Mouse (Mus musculus): ENCODE data around the gene Npas2. TPM values are rescaled to one million over a fixed set of nuclear protein-coding genes. Genes with fewer than 3 reads are reported as not detected.

Npas2 gene
- polyA plus RNA-seq, 1 experiment from 2014 or later, result 0.54 TPM

GRCm38 (mm10) chr1:39298294-39298693 is 104.8 kb downstream of the Npas2 start:
- Histone ChIP-seq H3K27me3 (no peaks in the 10 kb centered on the region), H3K9ac (no peak overlapping the region), H3K27ac (replicated peaks) (no peak overlapping the region), H3K4me3 (no peak overlapping the region), H3K4me1 (replicated peaks) (no peaks in the 10 kb centered on the region), H3K4me2 (no peak overlapping the region), H3K36me3 (no peaks in the 10 kb centered on the region), H3K9me3 (no peaks in the 10 kb centered on the region)
- ATAC-seq (ENCODE audit: low read depth), result no peak
- WGBS, result 96% methylated on average over 9 of the region's 9 CpGs

- no peak for ATAC-seq (ENCODE audit: low read depth)
- Histone ChIP-seq H3K27me3 (no peaks in the 10 kb centered on the region), H3K9me3 (no peaks in the 10 kb centered on the region), H3K36me3 (no peaks in the 10 kb centered on the region), H3K4me1 (replicated peaks) (no peaks in the 10 kb centered on the region), H3K4me3 (no peak overlapping the region), H3K4me2 (no peak overlapping the region), H3K9ac (no peak overlapping the region), H3K27ac (replicated peaks) (no peak overlapping the region)
- WGBS, result 90% methylated on average over 9 of the region's 9 CpGs
These were observed 106.7 kb downstream of the Npas2 start for GRCm38 (mm10) chr1:39300243-39300642.

- Histone ChIP-seq H3K36me3 (no peaks in the 10 kb centered on the region), H3K4me3 (no peak overlapping the region), H3K4me2 (no peak overlapping the region), H3K9me3 (no peaks in the 10 kb centered on the region), H3K4me1 (replicated peaks) (no peaks in the 10 kb centered on the region), H3K27me3 (no peaks in the 10 kb centered on the region), H3K27ac (replicated peaks) (no peak overlapping the region), H3K9ac (no peak overlapping the region)
- 89% methylated on average over 6 of the region's 6 CpGs for WGBS
- no peak for ATAC-seq (ENCODE audit: low read depth)
These were observed 107.1 kb downstream of the Npas2 start for GRCm38 (mm10) chr1:39300676-39301075.

- H3K9ac ChIP-seq, result no peak overlapping the region
- no peak overlapping the region for H3K4me2 ChIP-seq
- H3K36me3 ChIP-seq, result no peaks in the 10 kb centered on the region
- H3K9me3 ChIP-seq, result no peaks in the 10 kb centered on the region
- no peaks in the 10 kb centered on the region for H3K27me3 ChIP-seq
- H3K27ac ChIP-seq (replicated peaks), result no peak overlapping the region
- ATAC-seq (ENCODE audit: low read depth), result no peak
- no peak overlapping the region for H3K4me3 ChIP-seq
- 92% methylated on average over 7 of the region's 7 CpGs for WGBS
- H3K4me1 ChIP-seq (replicated peaks), result no peaks in the 10 kb centered on the region
These were observed 108.7 kb downstream of the Npas2 start for GRCm38 (mm10) chr1:39302246-39302645.

- 80% methylated on average over 4 of the region's 4 CpGs for WGBS
- Histone ChIP-seq H3K36me3 (no peaks in the 10 kb centered on the region), H3K9ac (no peak overlapping the region), H3K27ac (replicated peaks) (no peak overlapping the region), H3K9me3 (no peaks in the 10 kb centered on the region), H3K4me1 (replicated peaks) (no peaks in the 10 kb centered on the region), H3K4me3 (no peak overlapping the region), H3K4me2 (no peak overlapping the region), H3K27me3 (no peaks in the 10 kb centered on the region)
- no peak for ATAC-seq (ENCODE audit: low read depth)
These were observed 109.6 kb downstream of the Npas2 start for GRCm38 (mm10) chr1:39303054-39303649.

- Histone ChIP-seq H3K4me3 (no peak overlapping the region), H3K27me3 (no peaks in the 10 kb centered on the region), H3K9me3 (no peaks in the 10 kb centered on the region), H3K4me1 (replicated peaks) (peaks cover 4% of the 10 kb centered on the region), H3K36me3 (no peaks in the 10 kb centered on the region), H3K4me2 (no peak overlapping the region), H3K9ac (no peak overlapping the region), H3K27ac (replicated peaks) (no peak overlapping the region)
- no peak for ATAC-seq (ENCODE audit: low read depth)
These were observed 113.8 kb downstream of the Npas2 start for GRCm38 (mm10) chr1:39307291-39307690.

- no peak overlapping the region for H3K4me3 ChIP-seq
- H3K27ac ChIP-seq (replicated peaks), result no peak overlapping the region
- H3K4me1 ChIP-seq (replicated peaks), result peaks cover 10% of the 10 kb centered on the region
- no peaks in the 10 kb centered on the region for H3K9me3 ChIP-seq
- H3K9ac ChIP-seq, result no peak overlapping the region
- no peaks in the 10 kb centered on the region for H3K27me3 ChIP-seq
- 86% methylated on average over 1 of the region's 2 CpGs for WGBS
- no peaks in the 10 kb centered on the region for H3K36me3 ChIP-seq
- no peak overlapping the region for H3K4me2 ChIP-seq
- no peak for ATAC-seq (ENCODE audit: low read depth)
These were observed 114.4 kb downstream of the Npas2 start for GRCm38 (mm10) chr1:39307971-39308370.

GRCm38 (mm10) chr1:39309548-39309947 is 116.0 kb downstream of the Npas2 start:
- no peak overlapping the region for H3K9ac ChIP-seq
- 86% methylated on average over 7 of the region's 7 CpGs for WGBS
- H3K27me3 ChIP-seq, result no peaks in the 10 kb centered on the region
- no peaks in the 10 kb centered on the region for H3K36me3 ChIP-seq
- H3K4me3 ChIP-seq, result no peak overlapping the region
- no peak for ATAC-seq (ENCODE audit: low read depth)
- no peak overlapping the region for H3K4me2 ChIP-seq
- H3K4me1 ChIP-seq (replicated peaks), result peaks cover 14% of the 10 kb centered on the region
- no peak overlapping the region for H3K27ac ChIP-seq (replicated peaks)
- no peaks in the 10 kb centered on the region for H3K9me3 ChIP-seq

- H3K9ac ChIP-seq, result no peak overlapping the region
- H3K27ac ChIP-seq (replicated peaks), result peak overlapping the region; percentile 33; the same call in 1 of the 2 replicates
- H3K4me3 ChIP-seq, result 0 out of 2 replicates have a peak overlapping the region, but pooled peaks have one; percentile 5
- H3K4me2 ChIP-seq, result peak overlapping the region; percentile 28
- no peaks in the 10 kb centered on the region for H3K27me3 ChIP-seq
- 43% methylated on average over 25 of the region's 25 CpGs for WGBS
- ATAC-seq (ENCODE audit: low read depth), result peak; percentile 61; the same call in 1 of the 2 replicates
- H3K36me3 ChIP-seq, result no peaks in the 10 kb centered on the region
- peaks cover 14% of the 10 kb centered on the region for H3K4me1 ChIP-seq (replicated peaks)
- no peaks in the 10 kb centered on the region for H3K9me3 ChIP-seq
These were observed 118.9 kb downstream of the Npas2 start for GRCm38 (mm10) chr1:39312345-39312967.

GRCm38 (mm10) chr1:39313352-39314245 is 120.1 kb downstream of the Npas2 start:
- Histone ChIP-seq H3K4me1 (replicated peaks) (peaks cover 14% of the 10 kb centered on the region), H3K4me3 (no peak overlapping the region), H3K27me3 (no peaks in the 10 kb centered on the region), H3K36me3 (no peaks in the 10 kb centered on the region), H3K4me2 (no peak overlapping the region), H3K27ac (replicated peaks) (no peak overlapping the region), H3K9ac (no peak overlapping the region), H3K9me3 (no peaks in the 10 kb centered on the region)
- ATAC-seq (ENCODE audit: low read depth), result peak; percentile 50; the same call in 1 of the 2 replicates
- WGBS, result 81% methylated on average over 10 of the region's 10 CpGs

GRCm38 (mm10) chr1:39317935-39318334 is 124.4 kb downstream of the Npas2 start:
- H3K4me1 ChIP-seq (replicated peaks), result peaks cover 8% of the 10 kb centered on the region; the same call in 1 of the 2 replicates
- H3K9ac ChIP-seq, result no peak overlapping the region
- H3K27me3 ChIP-seq, result no peaks in the 10 kb centered on the region
- H3K9me3 ChIP-seq, result no peaks in the 10 kb centered on the region
- no peak overlapping the region for H3K4me3 ChIP-seq
- no peaks in the 10 kb centered on the region for H3K36me3 ChIP-seq
- WGBS, result 85% methylated on average over 2 of the region's 2 CpGs
- no peak overlapping the region for H3K27ac ChIP-seq (replicated peaks)
- ATAC-seq (ENCODE audit: low read depth), result no peak
- no peak overlapping the region for H3K4me2 ChIP-seq

- no peak for ATAC-seq (ENCODE audit: low read depth)
These were observed 125.3 kb downstream of the Npas2 start for GRCm38 (mm10) chr1:39318870-39319269.

More at GRCm38 (mm10) chr1:39318870-39319269, 125.3 kb downstream of the Npas2 start:
- Histone ChIP-seq H3K9ac (no peak overlapping the region), H3K36me3 (no peaks in the 10 kb centered on the region), H3K27ac (replicated peaks) (no peak overlapping the region), H3K4me3 (no peak overlapping the region), H3K27me3 (no peaks in the 10 kb centered on the region), H3K4me2 (no peak overlapping the region), H3K9me3 (no peaks in the 10 kb centered on the region), H3K4me1 (replicated peaks) (peaks cover 4% of the 10 kb centered on the region; the same call in 1 of the 2 replicates)
- 79% methylated on average over 7 of the region's 7 CpGs for WGBS
